11 mouse cellular contexts compared by ENCODE assay signal in genomic region chr7:28398000-28398399, GRCm38 (mm10). TPM values are rescaled to one million over a fixed set of nuclear protein-coding genes. Genes with fewer than 3 reads are reported as not detected.
DNase-seq lines count a peak whose midpoint lies in the region; ATAC-seq and TF ChIP-seq lines count a peak whose summit lies in the region.
"Had no signal": no experiment of that assay in that cellular context is flagged by ENCODE, and none has a peak within 500 bp of the region (broad histone marks: within the 10 kb centered on the region; RNA-seq: fewer than 3 reads in every experiment).

No protein-coding gene starts in this region.

- H3K27ac ChIP-seq in kidney, postnatal 0 days, result no peak overlapping the region
- no peak overlapping the region for H3K27ac ChIP-seq in kidney, embryonic 16.5 days (ENCODE audit: low read length)
- no peak overlapping the region for H3K27ac ChIP-seq in midbrain, postnatal 0 days (ENCODE audit: low read depth, low read length)
- no peak overlapping the region for H3K27ac ChIP-seq in midbrain, embryonic 15.5 days
- H3K27ac ChIP-seq: heart, embryonic 13.5 days had no signal

- H3K36me3 ChIP-seq in kidney, postnatal 0 days (ENCODE audit: insufficient read depth, low read length), result peaks cover 59% of the 10 kb centered on the region
- H3K36me3 ChIP-seq in kidney, embryonic 16.5 days (ENCODE audit: insufficient read depth, low read length), result peaks cover 70% of the 10 kb centered on the region
- H3K36me3 ChIP-seq in midbrain, postnatal 0 days (ENCODE audit: insufficient read depth, low read length), result peaks cover 64% of the 10 kb centered on the region
- H3K36me3 ChIP-seq in midbrain, embryonic 15.5 days (replicated peaks), result peaks cover 66% of the 10 kb centered on the region

- DNase-seq in cerebellum, postnatal 10 days, result peak; percentile 65 to 73
- DNase-seq in cerebellum, adult 9-11 months, result no peak
- DNase-seq in kidney, postnatal 0 days (ENCODE audit: low spot score), result peak; percentile 71
- peak; percentile 69 for DNase-seq in midbrain, postnatal 0 days (ENCODE audit: low spot score)
- peak; percentile 3 for DNase-seq in testis, postnatal 14 days (ENCODE audit: low spot score)
- DNase-seq in spleen, adult 12 weeks (ENCODE audit: low spot score), result no peak

- no peak overlapping the region for H3K9ac ChIP-seq in kidney, postnatal 0 days (ENCODE audit: low read depth, low read length)
- no peak overlapping the region for H3K9ac ChIP-seq in kidney, embryonic 16.5 days (replicated peaks; ENCODE audit: low read length)
- no peak overlapping the region for H3K9ac ChIP-seq in midbrain, postnatal 0 days (replicated peaks; ENCODE audit: low read length, poor library complexity, severe bottlenecking)
- H3K9ac ChIP-seq in midbrain, embryonic 15.5 days, result no peak overlapping the region
- H3K9ac ChIP-seq: heart, embryonic 13.5 days had no signal

- peak; percentile 60 for TF ChIP-seq CTCF in kidney, postnatal 0 days (IDR thresholded peaks at IDR 0.05; ENCODE audit: low read depth)
- TF ChIP-seq CTCF in midbrain, postnatal 0 days (IDR thresholded peaks at IDR 0.05), result peak; percentile 63

- WGBS in kidney, postnatal 0 days, result 62% methylated on average over 3 of the region's 3 CpGs
- 70% methylated on average over 3 of the region's 3 CpGs for WGBS in kidney, embryonic 16.5 days
- whole genome bisulfite sequencing in midbrain, postnatal 0 days, result 57% methylated on average over 3 of the region's 3 CpGs
- 67% methylated on average over 3 of the region's 3 CpGs for WGBS in midbrain, embryonic 15.5 days

- H3K27me3 ChIP-seq in kidney, postnatal 0 days (ENCODE audit: insufficient read depth, low read length), result no peaks in the 10 kb centered on the region
- H3K27me3 ChIP-seq in kidney, embryonic 16.5 days (ENCODE audit: insufficient read depth, low read length), result no peaks in the 10 kb centered on the region
- H3K27me3 ChIP-seq in midbrain, postnatal 0 days (ENCODE audit: insufficient read depth, low read length), result no peaks in the 10 kb centered on the region
- H3K27me3 ChIP-seq in midbrain, embryonic 15.5 days (replicated peaks), result no peaks in the 10 kb centered on the region
- H3K27me3 ChIP-seq: heart, embryonic 13.5 days; megakaryocyte, embryonic 14.5 days had no signal

- no peak overlapping the region for H3K4me2 ChIP-seq in kidney, postnatal 0 days (ENCODE audit: low read length)
- H3K4me2 ChIP-seq in kidney, embryonic 16.5 days (replicated peaks; ENCODE audit: low read depth, low read length), result no peak overlapping the region
- H3K4me2 ChIP-seq in midbrain, postnatal 0 days (ENCODE audit: low read depth, low read length, poor library complexity, severe bottlenecking), result no peak overlapping the region
- H3K4me2 ChIP-seq in midbrain, embryonic 15.5 days, result no peak overlapping the region
- H3K4me2 ChIP-seq: heart, embryonic 13.5 days had no signal

- H3K4me3 ChIP-seq in kidney, postnatal 0 days (replicated peaks; ENCODE audit: low read depth, low read length), result no peak overlapping the region
- no peak overlapping the region for H3K4me3 ChIP-seq in kidney, embryonic 16.5 days (ENCODE audit: low read length)
- H3K4me3 ChIP-seq in midbrain, postnatal 0 days (ENCODE audit: low read depth, low read length), result no peak overlapping the region
- no peak overlapping the region for H3K4me3 ChIP-seq in midbrain, embryonic 15.5 days
- H3K4me3 ChIP-seq: erythroblast, embryonic 14.5 days; heart, embryonic 13.5 days; megakaryocyte, embryonic 14.5 days had no signal

- H3K4me1 ChIP-seq in kidney, postnatal 0 days (replicated peaks; ENCODE audit: insufficient read depth, low read length), result no peaks in the 10 kb centered on the region
- peaks cover 7% of the 10 kb centered on the region for H3K4me1 ChIP-seq in kidney, embryonic 16.5 days (ENCODE audit: insufficient read depth, low read length)
- no peaks in the 10 kb centered on the region for H3K4me1 ChIP-seq in midbrain, postnatal 0 days (ENCODE audit: insufficient read depth, low read length)
- peaks cover 15% of the 10 kb centered on the region for H3K4me1 ChIP-seq in midbrain, embryonic 15.5 days

- ATAC-seq in kidney, postnatal 0 days (replicated peaks; ENCODE audit: low FRiP score, low read depth), result no peak
- ATAC-seq in kidney, embryonic 16.5 days (ENCODE audit: low FRiP score, low TSS enrichment), result no peak
- ATAC-seq in midbrain, postnatal 0 days (ENCODE audit: low FRiP score), result no peak
- no peak for ATAC-seq in midbrain, embryonic 15.5 days (replicated peaks)

- H3K9me3 ChIP-seq in kidney, postnatal 0 days (replicated peaks; ENCODE audit: low read length), result no peaks in the 10 kb centered on the region
- H3K9me3 ChIP-seq in kidney, embryonic 16.5 days (ENCODE audit: low read length), result no peaks in the 10 kb centered on the region
- H3K9me3 ChIP-seq in midbrain, postnatal 0 days (ENCODE audit: low read length), result no peaks in the 10 kb centered on the region
- H3K9me3 ChIP-seq in midbrain, embryonic 15.5 days, result no peaks in the 10 kb centered on the region
- H3K9me3 ChIP-seq: heart, embryonic 13.5 days; megakaryocyte, embryonic 14.5 days had no signal

RNA-seq across cellular contexts. Expression of gene Paf1, which starts 5.2 kb away (rescaled TPM):
- polyA plus RNA-seq in kidney, postnatal 0 days (2015; fragmentation: Nextera tagmentation; extraction: Ambion mirVana), result 60.2 and 70.3 TPM in 2 replicates
- polyA plus RNA-seq in kidney, embryonic 16.5 days (2015; fragmentation: Nextera tagmentation; extraction: Ambion mirVana), result 97.4 and 108 TPM in 2 replicates
- total RNA-seq in midbrain, postnatal 0 days (2014; rRNA removed), result 80.3 and 84.2 TPM in 2 replicates
- polyA plus RNA-seq in midbrain, postnatal 0 days (2015; fragmentation: Nextera tagmentation; extraction: Ambion mirVana), result 89.3 and 90.0 TPM in 2 replicates
- polyA plus RNA-seq in midbrain, embryonic 15.5 days (2015; fragmentation: Nextera tagmentation; extraction: Ambion mirVana), result 92.5 and 110 TPM in 2 replicates

RNA-seq across cellular contexts. Expression of gene Med29, which starts 5.5 kb away (rescaled TPM):
- 44.6 and 47.8 TPM in 2 replicates for polyA plus RNA-seq in kidney, postnatal 0 days (2015; fragmentation: Nextera tagmentation; extraction: Ambion mirVana)
- polyA plus RNA-seq in kidney, embryonic 16.5 days (2015; fragmentation: Nextera tagmentation; extraction: Ambion mirVana), result 52.9 and 55.9 TPM in 2 replicates
- 30.7 and 37.9 TPM in 2 replicates for total RNA-seq in midbrain, postnatal 0 days (2014; rRNA removed)
- 41.6 and 43.2 TPM in 2 replicates for polyA plus RNA-seq in midbrain, postnatal 0 days (2015; fragmentation: Nextera tagmentation; extraction: Ambion mirVana)
- polyA plus RNA-seq in midbrain, embryonic 15.5 days (2015; fragmentation: Nextera tagmentation; extraction: Ambion mirVana), result 46.6 and 47.0 TPM in 2 replicates

RNA-seq across cellular contexts. Expression of gene Zfp36, which starts 17.9 kb away (rescaled TPM):
- 18.6 and 19.6 TPM in 2 replicates for polyA plus RNA-seq in kidney, postnatal 0 days (2015; fragmentation: Nextera tagmentation; extraction: Ambion mirVana)
- 16.1 and 18.4 TPM in 2 replicates for polyA plus RNA-seq in kidney, embryonic 16.5 days (2015; fragmentation: Nextera tagmentation; extraction: Ambion mirVana)
- total RNA-seq in midbrain, postnatal 0 days (2014; rRNA removed), result 3.0 and 4.1 TPM in 2 replicates
- polyA plus RNA-seq in midbrain, postnatal 0 days (2015; fragmentation: Nextera tagmentation; extraction: Ambion mirVana), result 2.9 and 3.4 TPM in 2 replicates
- polyA plus RNA-seq in midbrain, embryonic 15.5 days (2015; fragmentation: Nextera tagmentation; extraction: Ambion mirVana), result 3.2 and 3.3 TPM in 2 replicates

RNA-seq across cellular contexts. Expression of gene Plekhg2, which starts 25.6 kb away (rescaled TPM):
- polyA plus RNA-seq in kidney, postnatal 0 days (2015; fragmentation: Nextera tagmentation; extraction: Ambion mirVana), result 29.9 and 33.3 TPM in 2 replicates
- 69.1 and 83.3 TPM in 2 replicates for polyA plus RNA-seq in kidney, embryonic 16.5 days (2015; fragmentation: Nextera tagmentation; extraction: Ambion mirVana)
- 15.3 and 19.4 TPM in 2 replicates for total RNA-seq in midbrain, postnatal 0 days (2014; rRNA removed)
- polyA plus RNA-seq in midbrain, postnatal 0 days (2015; fragmentation: Nextera tagmentation; extraction: Ambion mirVana), result 7.9 and 8.0 TPM in 2 replicates
- polyA plus RNA-seq in midbrain, embryonic 15.5 days (2015; fragmentation: Nextera tagmentation; extraction: Ambion mirVana), result 28.8 and 32.5 TPM in 2 replicates

RNA-seq across cellular contexts. Expression of gene Gmfg, which starts 39.2 kb away (rescaled TPM):
- polyA plus RNA-seq in kidney, postnatal 0 days (2015; fragmentation: Nextera tagmentation; extraction: Ambion mirVana), result 19.5 and 23.8 TPM in 2 replicates
- polyA plus RNA-seq in kidney, embryonic 16.5 days (2015; fragmentation: Nextera tagmentation; extraction: Ambion mirVana), result 13.6 and 15.5 TPM in 2 replicates
- total RNA-seq in midbrain, postnatal 0 days (2014; rRNA removed), result 4.3 TPM in 1 of 2 replicates, not detected in the other
- 3.4 and 4.0 TPM in 2 replicates for polyA plus RNA-seq in midbrain, postnatal 0 days (2015; fragmentation: Nextera tagmentation; extraction: Ambion mirVana)
- 3.2 and 3.4 TPM in 2 replicates for polyA plus RNA-seq in midbrain, embryonic 15.5 days (2015; fragmentation: Nextera tagmentation; extraction: Ambion mirVana)

Comparison
In these comparisons a context has a peak if more than half of its experiments do, and no peak if none do; other contexts are left out.
1. DNase-seq: peak in cerebellum, postnatal 10 days (2 of 2), kidney, postnatal 0 days (single experiment), midbrain, postnatal 0 days (single experiment) and testis, postnatal 14 days (single experiment); none in cerebellum, adult 9-11 months (single experiment) and spleen, adult 12 weeks (single experiment).